Mouse (Mus musculus): Measurements from ENCODE around the gene Gm7298. TPM values are rescaled to one million over a fixed set of nuclear protein-coding genes. Genes with fewer than 3 reads are reported as not detected.

Gene Gm7298
- not detected in 2 replicates for polyA plus RNA-seq (2012; rRNA removed)

GRCm38 (mm10) chr6:121732632-121733031 is at the start of gene Gm7298:
Gene Gm7298 (plus strand): TSS chr6:121732932.

GRCm38 (mm10) chr6:121838271-121838670 is 105.5 kb downstream of the Gm7298 start, which contains the start of gene Mug1:
Gene Mug1 (plus strand): TSS chr6:121838541.

Other genes starting within 250 kb of the Gm7298 start
- gene A2m, start 97.6 kb upstream of the Gm7298 start, polyA plus RNA-seq (2012; rRNA removed), result 0.02 TPM in 1 of 2 replicates, not detected in the other
- gene Mug1, start 105.6 kb downstream of the Gm7298 start, polyA plus RNA-seq (2012; rRNA removed), result 0.02 and 0.06 TPM in 2 replicates